Mouse (Mus musculus) heart, embryonic 10.5 days (tissue): ENCODE measurements around the gene Oxct1. TPM values are rescaled to one million over a fixed set of nuclear protein-coding genes. Genes with fewer than 3 reads are reported as not detected.

Experiments used
- DNase-seq: peaks from one replicate; pipeline ENCODE4 v3.0.0-alpha.2; 2017; ENCODE audit warnings: low spot score
- H3K27ac ChIP-seq: fragments of 300-500 bp; sonication (generic); 2 replicates; pipeline ENCODE4 v1.5.1; 2016; ENCODE audit warnings: mild to moderate bottlenecking
- H3K27me3 ChIP-seq: fragments of 300-500 bp; sonication (generic); 2 replicates; pipeline ENCODE4 v1.6.1; 2016; ENCODE audit warnings: mild to moderate bottlenecking; ENCODE audit not compliant: poor library complexity, insufficient read depth, severe bottlenecking
- H3K36me3 ChIP-seq: fragments of 300-500 bp; sonication (generic); 2 replicates; pipeline ENCODE4 v1.6.1; 2016; ENCODE audit warnings: mild to moderate bottlenecking, moderate library complexity
- H3K4me1 ChIP-seq: fragments of 300-500 bp; sonication (generic); 2 replicates; pipeline ENCODE4 v1.6.1; 2016; ENCODE audit warnings: mild to moderate bottlenecking
- H3K4me3 ChIP-seq: fragments of 300-500 bp; sonication (generic); 2 replicates; pipeline ENCODE4 v1.5.1; 2016; ENCODE audit warnings: mild to moderate bottlenecking, moderate library complexity
- H3K9me3 ChIP-seq: fragments of 300-500 bp; sonication (generic); 2 replicates; pipeline ENCODE4 v1.6.1; 2016; ENCODE audit warnings: mild to moderate bottlenecking, moderate library complexity
- WGBS: fragments of 180-500 bp; shearing (Covaris S2); methylation state at CpG from one replicate; pipeline ENCODE4 v1.1.7; 2016; 5-methylcytosine and 5-hydroxymethylcytosine counted together
- polyA plus RNA-seq: library from polyadenylated mRNA; unstranded; fragments of >200 nt; fragmentation: Nextera tagmentation; extraction: Ambion mirVana; gene quantifications from 2 replicates; pipeline ENCODE4 v1.2.1, GENCODE M21; 2016

Gene Oxct1
- polyA plus RNA-seq, 1 experiment from 2014 or later = 159 TPM

GRCm38 (mm10) chr15:4092586-4092985 lies 66.4 kb downstream of the Oxct1 start:
- no peaks in the 10 kb centered on the region for H3K9me3 ChIP-seq
- no peaks in the 10 kb centered on the region for H3K27me3 ChIP-seq
- peaks cover 33% of the 10 kb centered on the region; the same call in 1 of the 2 replicates for H3K36me3 ChIP-seq
- no peak for DNase-seq
- H3K4me3 ChIP-seq = no peak overlapping the region
- H3K27ac ChIP-seq = no peak overlapping the region
- no peaks in the 10 kb centered on the region for H3K4me1 ChIP-seq
- 90% methylated on average over 2 of the region's 2 CpGs for WGBS

GRCm38 (mm10) chr15:4100341-4100921 lies 74.2 kb downstream of the Oxct1 start:
- no peak overlapping the region for H3K4me3 ChIP-seq
- 91% methylated on average over 10 of the region's 10 CpGs for WGBS
- no peak for DNase-seq
- H3K9me3 ChIP-seq = no peaks in the 10 kb centered on the region
- no peaks in the 10 kb centered on the region for H3K27me3 ChIP-seq
- no peaks in the 10 kb centered on the region for H3K4me1 ChIP-seq
- H3K36me3 ChIP-seq = peaks cover 61% of the 10 kb centered on the region
- H3K27ac ChIP-seq = no peak overlapping the region

GRCm38 (mm10) chr15:4101025-4101424 lies 74.8 kb downstream of the Oxct1 start:
- WGBS = 81% methylated on average over 10 of the region's 10 CpGs
- Histone ChIP-seq H3K4me3 (no peak overlapping the region), H3K27me3 (no peaks in the 10 kb centered on the region), H3K36me3 (peaks cover 59% of the 10 kb centered on the region), H3K4me1 (no peaks in the 10 kb centered on the region), H3K27ac (no peak overlapping the region), H3K9me3 (no peaks in the 10 kb centered on the region)
- no peak for DNase-seq

- 76% methylated on average over 12 of the region's 12 CpGs for WGBS
- Histone ChIP-seq H3K27ac (no peak overlapping the region), H3K4me1 (no peaks in the 10 kb centered on the region), H3K36me3 (peaks cover 37% of the 10 kb centered on the region), H3K9me3 (no peaks in the 10 kb centered on the region), H3K4me3 (no peak overlapping the region), H3K27me3 (no peaks in the 10 kb centered on the region)
- DNase-seq = no peak
Observed at GRCm38 (mm10) chr15:4104319-4104718, 78.1 kb downstream of the Oxct1 start.

GRCm38 (mm10) chr15:4105498-4105897 lies 79.3 kb downstream of the Oxct1 start:
- H3K4me1 ChIP-seq = no peaks in the 10 kb centered on the region
- H3K4me3 ChIP-seq = no peak overlapping the region
- no peaks in the 10 kb centered on the region for H3K9me3 ChIP-seq
- no peak overlapping the region for H3K27ac ChIP-seq
- DNase-seq = no peak
- H3K36me3 ChIP-seq = peaks cover 34% of the 10 kb centered on the region
- no peaks in the 10 kb centered on the region for H3K27me3 ChIP-seq
- WGBS = 78% methylated on average over 4 of the region's 4 CpGs

- Histone ChIP-seq H3K4me3 (no peak overlapping the region), H3K27ac (no peak overlapping the region), H3K36me3 (peaks cover 4% of the 10 kb centered on the region; the same call in 1 of the 2 replicates), H3K27me3 (no peaks in the 10 kb centered on the region), H3K4me1 (no peaks in the 10 kb centered on the region), H3K9me3 (no peaks in the 10 kb centered on the region)
- no peak for DNase-seq
- WGBS = 92% methylated on average over 6 of the region's 6 CpGs
Observed at GRCm38 (mm10) chr15:4119962-4120361, 93.8 kb downstream of the Oxct1 start.

- Histone ChIP-seq H3K36me3 (peaks cover 16% of the 10 kb centered on the region; the same call in 1 of the 2 replicates), H3K4me3 (no peak overlapping the region), H3K9me3 (no peaks in the 10 kb centered on the region), H3K27ac (no peak overlapping the region), H3K27me3 (no peaks in the 10 kb centered on the region), H3K4me1 (no peaks in the 10 kb centered on the region)
- DNase-seq = no peak
- 75% methylated on average over 3 of the region's 3 CpGs for WGBS
Observed at GRCm38 (mm10) chr15:4124648-4125047, 98.5 kb downstream of the Oxct1 start.

- Histone ChIP-seq H3K27ac (no peak overlapping the region), H3K27me3 (no peaks in the 10 kb centered on the region), H3K36me3 (peaks cover 15% of the 10 kb centered on the region; the same call in 1 of the 2 replicates), H3K4me3 (no peak overlapping the region), H3K9me3 (no peaks in the 10 kb centered on the region), H3K4me1 (no peaks in the 10 kb centered on the region)
- no peak for DNase-seq
- 44% methylated on average over 1 of the region's 1 CpGs for WGBS
Observed at GRCm38 (mm10) chr15:4138524-4138923, 112.3 kb downstream of the Oxct1 start.

GRCm38 (mm10) chr15:4139516-4139915 lies 113.3 kb downstream of the Oxct1 start:
- no peaks in the 10 kb centered on the region for H3K4me1 ChIP-seq
- H3K27ac ChIP-seq = no peak overlapping the region
- no peaks in the 10 kb centered on the region for H3K9me3 ChIP-seq
- WGBS = 86% methylated on average over 12 of the region's 12 CpGs
- DNase-seq = no peak
- no peak overlapping the region for H3K4me3 ChIP-seq
- peaks cover 22% of the 10 kb centered on the region; the same call in 1 of the 2 replicates for H3K36me3 ChIP-seq
- H3K27me3 ChIP-seq = no peaks in the 10 kb centered on the region

- Histone ChIP-seq H3K27me3 (no peaks in the 10 kb centered on the region), H3K4me3 (no peak overlapping the region), H3K36me3 (peaks cover 22% of the 10 kb centered on the region), H3K9me3 (no peaks in the 10 kb centered on the region), H3K27ac (no peak overlapping the region), H3K4me1 (no peaks in the 10 kb centered on the region)
- DNase-seq = no peak
- WGBS = 86% methylated on average over 5 of the region's 5 CpGs
Observed at GRCm38 (mm10) chr15:4145352-4145751, 119.2 kb downstream of the Oxct1 start.

- Histone ChIP-seq H3K4me3 (no peak overlapping the region), H3K36me3 (peaks cover 32% of the 10 kb centered on the region), H3K27me3 (no peaks in the 10 kb centered on the region), H3K9me3 (no peaks in the 10 kb centered on the region), H3K27ac (no peak overlapping the region), H3K4me1 (no peaks in the 10 kb centered on the region)
- 88% methylated on average over 2 of the region's 2 CpGs for WGBS
- DNase-seq = no peak
Observed at GRCm38 (mm10) chr15:4147700-4148099, 121.5 kb downstream of the Oxct1 start.

- no peak overlapping the region for H3K27ac ChIP-seq
- H3K9me3 ChIP-seq = no peaks in the 10 kb centered on the region
- no peak for DNase-seq
- H3K27me3 ChIP-seq = no peaks in the 10 kb centered on the region
- H3K4me3 ChIP-seq = no peak overlapping the region
- 88% methylated on average over 8 of the region's 8 CpGs for WGBS
- peaks cover 36% of the 10 kb centered on the region for H3K36me3 ChIP-seq
- H3K4me1 ChIP-seq = no peaks in the 10 kb centered on the region
Observed at GRCm38 (mm10) chr15:4148649-4149389, 122.6 kb downstream of the Oxct1 start.

- Histone ChIP-seq H3K27me3 (no peaks in the 10 kb centered on the region), H3K9me3 (no peaks in the 10 kb centered on the region), H3K4me3 (no peak overlapping the region), H3K4me1 (no peaks in the 10 kb centered on the region), H3K27ac (no peak overlapping the region), H3K36me3 (peaks cover 30% of the 10 kb centered on the region)
- DNase-seq = no peak
- 79% methylated on average over 4 of the region's 4 CpGs for WGBS
Observed at GRCm38 (mm10) chr15:4154646-4155045, 128.5 kb downstream of the Oxct1 start.
